Mouse (Mus musculus) cerebellum, adult 9-10 months (tissue): ENCODE results near the gene Rad9b.

Experiments
- DNase-seq: peaks from one replicate; pipeline ENCODE4 v3.0.0; 2022

Rad9b gene

DNA sequence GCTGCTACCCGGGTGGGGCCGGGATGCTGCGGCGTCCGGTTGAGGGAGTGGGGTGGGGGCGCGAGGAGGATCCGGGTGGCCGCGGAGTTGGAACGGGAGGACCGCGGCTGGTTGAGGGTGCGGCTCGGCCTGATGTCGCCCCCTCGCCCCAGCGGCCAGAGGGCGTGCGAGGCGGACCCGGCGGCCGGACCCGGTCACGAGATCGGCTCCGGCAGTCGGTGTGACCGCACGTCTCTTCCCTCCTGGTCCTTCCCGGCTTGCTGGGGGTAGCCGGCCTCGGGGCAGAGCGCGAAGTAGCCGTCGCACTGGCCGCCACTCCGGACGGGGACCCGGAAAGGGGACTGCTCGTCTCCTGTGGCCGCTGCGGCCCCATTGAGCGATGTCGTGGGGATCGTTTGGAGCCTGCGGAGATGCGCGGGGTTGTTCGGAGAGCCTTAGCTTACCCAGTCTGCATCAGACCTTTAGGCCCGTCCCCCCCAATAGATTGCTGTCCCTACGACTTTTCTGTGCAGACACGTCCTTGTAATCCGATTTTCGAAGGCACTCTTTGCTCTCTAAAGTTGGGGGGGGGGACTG, 547 bp upstream of the Rad9b start:
- no peak for DNase-seq

DNA sequence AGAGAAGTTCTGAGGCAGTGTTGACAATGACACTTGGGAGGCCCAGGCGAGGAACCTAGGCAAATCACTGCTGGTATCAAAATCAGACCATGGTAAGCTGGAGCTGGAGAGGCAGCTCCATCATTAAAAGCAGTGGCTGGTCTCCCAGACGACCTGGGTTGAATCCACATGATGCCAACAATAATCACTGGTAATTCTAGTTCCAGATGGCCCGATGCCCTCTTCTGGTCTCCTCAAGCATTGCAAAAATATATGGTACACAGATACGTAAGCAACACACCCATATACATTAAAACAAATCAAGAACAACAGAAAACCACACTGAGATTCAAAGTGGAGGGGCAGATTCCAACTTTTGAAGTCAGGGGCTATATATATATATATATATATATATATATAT, 8.3 kb downstream of the Rad9b start:
- DNase-seq: no peak

DNA sequence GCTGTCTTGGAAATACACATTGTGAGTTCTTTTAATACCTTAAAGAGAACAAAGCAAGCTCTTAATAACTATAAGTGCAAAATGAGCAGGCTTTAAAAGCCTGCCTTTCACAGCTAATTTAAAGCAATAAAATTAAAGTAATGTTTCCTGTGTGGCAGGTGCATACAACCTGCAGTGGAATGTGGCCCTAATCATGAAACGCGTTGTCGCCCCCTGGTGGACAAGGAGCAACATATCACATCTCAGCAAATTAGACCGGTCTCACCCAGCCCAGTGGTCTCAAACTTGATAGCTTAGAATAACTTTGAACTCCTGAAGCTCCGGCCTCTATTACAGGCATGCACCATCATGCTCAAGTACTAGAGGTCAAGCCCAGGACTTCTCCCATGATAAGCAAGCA, 9.8 kb downstream of the Rad9b start:
- peak; percentile 81 for DNase-seq

DNA sequence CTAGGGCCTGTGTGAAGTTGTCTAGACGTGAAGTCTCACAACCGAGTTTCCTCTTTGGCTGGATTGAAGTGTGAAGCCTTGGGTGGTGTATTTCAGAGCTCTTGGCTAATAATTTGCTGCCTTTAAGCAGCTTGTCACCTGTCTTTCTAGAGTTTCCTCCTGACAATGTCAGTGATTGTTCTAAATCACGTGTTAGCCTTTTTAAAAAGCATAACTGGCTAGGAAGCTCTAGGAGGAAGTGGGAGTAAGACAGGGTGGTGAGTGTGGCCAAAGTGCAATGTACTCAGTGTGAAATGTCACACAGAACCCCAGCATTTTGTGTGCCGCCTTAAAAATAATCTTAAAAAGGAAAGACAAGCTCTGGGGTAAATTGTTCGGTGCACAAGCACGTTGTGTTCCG, 10.3 kb downstream of the Rad9b start:
- no peak for DNase-seq

DNA sequence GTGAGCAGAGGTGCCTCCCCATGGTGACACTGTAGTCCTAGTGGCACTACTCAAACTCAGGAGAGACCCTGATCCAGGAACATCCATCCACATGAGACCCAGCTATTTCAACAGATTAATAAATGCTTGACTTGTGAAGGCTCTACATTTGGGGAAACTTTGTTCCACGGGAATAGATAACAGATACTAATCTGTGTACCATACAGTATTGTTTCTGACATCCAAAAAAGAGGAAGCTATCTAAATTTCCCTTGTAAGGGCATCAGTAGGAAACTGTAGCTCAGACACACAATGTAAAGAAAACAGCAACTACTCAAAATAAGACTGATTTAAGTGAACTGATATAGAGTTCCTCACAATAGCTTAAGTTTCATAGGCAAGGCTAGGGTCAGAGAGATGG, 11.2 kb downstream of the Rad9b start:
- DNase-seq: no peak

DNA sequence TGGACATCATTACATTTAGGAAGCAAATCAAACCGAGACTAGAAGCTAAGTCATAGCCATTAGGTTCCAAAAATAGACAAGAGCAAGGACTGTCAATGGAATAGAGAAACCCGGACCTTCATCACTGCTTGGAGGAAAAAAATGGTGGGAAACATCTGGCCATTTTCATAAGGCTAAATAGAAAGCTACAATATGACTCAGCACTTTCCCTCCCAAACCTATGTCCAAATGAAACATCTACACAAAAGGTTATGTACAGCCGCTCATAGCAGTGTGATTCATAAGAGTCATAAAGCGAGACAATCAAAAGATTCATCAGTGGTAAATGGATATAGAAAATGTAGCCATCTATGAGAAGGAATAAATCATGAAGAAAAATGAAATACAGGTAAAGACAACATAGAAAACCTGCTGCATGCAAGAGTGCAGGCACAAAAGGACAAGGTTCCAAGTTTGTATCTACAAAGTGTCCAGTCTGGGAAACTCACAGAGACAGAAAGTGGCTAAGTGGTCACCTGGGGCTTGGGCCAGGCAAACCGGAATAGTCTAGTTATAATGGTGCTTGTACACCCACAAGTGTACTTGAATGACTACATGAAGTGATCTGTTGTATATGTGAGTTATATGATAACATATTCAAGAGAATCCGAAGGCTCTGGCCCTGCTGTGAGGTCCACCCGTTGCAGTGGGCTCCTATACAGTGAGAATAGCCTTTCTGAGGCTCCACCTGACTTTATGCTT, 17.3 kb downstream of the Rad9b start:
- DNase-seq: no peak

DNA sequence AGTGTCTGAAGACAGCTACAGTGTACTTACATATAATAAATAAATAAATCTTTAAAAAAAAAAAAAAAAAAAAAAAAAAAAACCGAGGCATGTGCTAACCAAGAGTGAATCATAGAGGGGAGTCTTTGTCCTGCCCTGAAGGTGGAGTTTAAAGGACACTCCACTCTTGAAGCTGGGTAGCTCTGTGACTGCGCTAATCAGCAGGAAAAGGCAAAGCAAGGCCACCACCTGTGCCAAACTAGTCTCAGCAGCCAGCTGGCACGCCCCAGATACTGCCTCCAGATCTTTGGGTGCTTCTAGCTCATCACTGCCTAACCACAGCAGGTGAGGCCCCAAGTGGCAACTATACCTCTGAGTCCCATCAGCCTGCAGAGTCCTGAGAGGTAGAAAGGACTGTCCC, 19.4 kb downstream of the Rad9b start:
- DNase-seq: no peak

DNA sequence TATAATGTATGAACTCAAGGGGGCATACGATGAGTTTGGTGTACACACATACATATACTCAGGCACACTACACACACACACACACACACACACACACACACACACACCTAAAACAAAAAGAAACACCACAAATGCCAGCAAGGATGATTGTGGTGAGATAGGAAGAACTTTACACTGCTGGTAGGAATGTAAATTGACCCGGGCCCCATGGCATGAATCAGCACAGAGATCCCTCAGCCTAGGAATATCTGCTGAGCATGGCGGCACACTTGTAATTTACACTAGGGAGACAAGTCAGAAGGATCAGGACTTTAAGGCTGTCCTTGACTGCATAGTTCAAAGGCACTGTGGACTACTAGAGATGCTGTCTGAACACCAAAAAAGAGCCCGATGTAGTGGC, 23.8 kb downstream of the Rad9b start:
- DNase-seq: no peak

DNA sequence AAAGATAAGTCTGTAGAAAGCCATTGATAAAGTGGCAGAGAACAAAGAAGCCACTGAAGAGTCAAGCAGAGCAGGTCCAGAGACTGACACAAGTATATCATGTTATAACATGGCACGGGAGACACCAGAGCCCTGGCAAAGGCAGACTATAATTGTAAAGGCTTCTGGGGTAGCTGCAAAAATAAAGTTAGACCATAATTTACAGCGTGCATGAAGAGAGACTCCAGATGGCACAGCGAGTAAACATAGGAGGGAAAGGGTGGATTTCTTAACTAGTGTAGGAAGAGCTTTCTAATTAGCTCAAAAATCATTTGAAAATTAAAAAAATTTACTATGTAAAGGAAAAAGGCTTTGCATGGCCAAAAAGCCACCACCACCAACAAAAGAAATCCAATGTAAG, 26.8 kb downstream of the Rad9b start:
- DNase-seq: no peak

DNA sequence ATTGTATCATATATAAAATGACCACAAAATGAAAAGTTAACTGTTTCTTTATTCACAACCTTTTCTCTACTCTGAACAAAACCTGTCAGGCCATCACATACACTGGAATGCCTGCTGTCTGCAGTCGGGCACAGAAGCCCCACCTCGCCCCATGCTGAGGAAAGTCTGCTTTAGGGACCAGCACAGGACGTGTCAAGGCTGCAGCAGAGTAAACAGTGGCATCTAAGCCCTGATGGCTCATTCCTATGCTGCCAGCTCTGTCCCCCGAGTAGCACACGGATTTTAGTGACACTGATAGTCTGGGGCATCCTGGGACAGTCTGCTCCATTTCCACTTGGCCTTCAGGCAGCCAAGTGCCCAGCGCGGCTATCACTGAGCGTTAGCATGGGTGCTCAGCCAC, 28.6 kb downstream of the Rad9b start:
- DNase-seq: no peak

DNA sequence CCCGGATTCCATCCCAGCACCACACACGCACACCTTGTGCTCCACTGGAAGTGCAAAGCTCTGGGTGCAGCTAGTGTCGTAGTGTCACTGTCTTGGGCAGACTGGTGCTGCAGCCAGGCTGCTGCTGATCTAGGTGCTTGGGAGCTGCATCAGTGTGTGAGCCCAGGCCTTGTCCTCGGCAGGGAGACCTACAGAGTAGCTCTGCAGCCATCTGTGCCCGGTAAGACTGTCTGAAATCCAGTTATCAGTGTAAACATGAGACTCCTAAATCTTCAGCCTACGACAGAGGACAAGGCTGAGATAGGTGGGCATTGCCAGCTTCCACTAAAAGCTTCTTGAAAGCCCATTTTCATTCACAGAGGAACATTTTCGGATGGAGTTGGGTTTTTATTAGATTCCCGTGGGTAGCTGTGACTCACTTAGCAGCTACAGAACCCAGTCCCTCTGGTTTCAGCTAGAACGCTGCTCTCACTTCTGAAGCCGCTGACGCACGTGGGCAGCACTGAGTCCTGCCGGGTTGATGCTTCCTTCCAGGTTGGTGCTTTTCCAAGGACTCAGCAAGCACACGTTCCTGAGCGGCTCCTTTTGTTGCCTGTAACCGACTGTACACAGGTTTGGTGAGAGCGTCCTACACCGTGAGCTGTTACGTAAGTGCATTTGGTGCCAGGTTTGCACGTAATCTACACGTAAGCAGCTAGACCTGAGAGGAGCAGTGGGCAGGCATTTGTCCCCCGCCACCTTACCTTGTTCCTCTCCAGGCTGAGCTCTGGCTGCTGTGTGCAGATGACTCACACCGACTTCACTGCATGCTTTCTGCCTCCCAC, 29.2 kb downstream of the Rad9b start:
- DNase-seq: peak; percentile 95

DNA sequence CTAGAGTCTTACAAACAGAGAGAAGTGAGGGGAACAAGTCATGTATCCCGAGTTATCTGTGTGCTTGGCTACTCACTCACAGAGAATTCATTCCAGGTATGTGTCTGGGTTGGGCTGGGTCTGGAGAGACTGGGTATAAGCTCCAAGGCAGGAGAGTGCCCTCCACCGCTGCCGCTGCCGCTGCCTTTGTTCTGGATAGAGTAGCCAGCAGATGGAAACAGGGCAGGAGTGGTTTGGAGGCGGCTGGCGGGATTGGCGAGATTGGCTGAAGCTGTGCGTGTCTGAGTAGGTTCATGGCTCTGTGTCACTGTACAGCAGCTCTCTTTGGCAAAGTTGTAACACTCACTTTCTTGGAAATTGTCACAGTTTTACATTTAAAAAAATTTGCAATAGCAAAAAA, 30.5 kb downstream of the Rad9b start:
- peak; percentile 25 for DNase-seq

DNA sequence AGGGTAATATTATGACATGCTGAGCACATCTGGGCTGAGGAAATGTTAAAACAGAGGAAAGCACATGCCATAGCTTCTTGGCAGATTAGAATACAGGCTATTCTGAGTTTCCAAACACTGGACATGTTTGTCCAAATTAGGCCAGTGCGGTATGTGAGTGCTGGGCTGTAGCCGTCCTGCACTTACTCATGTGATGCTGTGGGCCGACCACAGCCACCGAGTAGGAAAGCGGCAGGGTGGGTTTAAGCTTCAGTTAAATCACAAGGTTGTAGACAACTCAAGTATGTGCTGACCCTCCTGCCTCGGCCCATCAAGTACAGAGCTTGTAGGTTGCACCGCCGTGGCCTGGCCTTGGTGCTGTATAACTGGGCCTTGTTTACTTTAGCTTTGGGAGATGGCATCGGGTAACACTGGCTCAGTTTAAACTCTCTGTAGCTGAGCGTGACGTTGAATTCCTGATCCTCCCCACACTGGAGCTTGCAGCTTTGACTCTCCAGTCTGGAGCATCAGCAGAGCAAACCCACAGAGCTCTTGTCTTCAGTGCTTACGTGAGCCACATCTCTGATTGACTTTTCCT, 33.7 kb downstream of the Rad9b start:
- peak; percentile 18 for DNase-seq

DNA sequence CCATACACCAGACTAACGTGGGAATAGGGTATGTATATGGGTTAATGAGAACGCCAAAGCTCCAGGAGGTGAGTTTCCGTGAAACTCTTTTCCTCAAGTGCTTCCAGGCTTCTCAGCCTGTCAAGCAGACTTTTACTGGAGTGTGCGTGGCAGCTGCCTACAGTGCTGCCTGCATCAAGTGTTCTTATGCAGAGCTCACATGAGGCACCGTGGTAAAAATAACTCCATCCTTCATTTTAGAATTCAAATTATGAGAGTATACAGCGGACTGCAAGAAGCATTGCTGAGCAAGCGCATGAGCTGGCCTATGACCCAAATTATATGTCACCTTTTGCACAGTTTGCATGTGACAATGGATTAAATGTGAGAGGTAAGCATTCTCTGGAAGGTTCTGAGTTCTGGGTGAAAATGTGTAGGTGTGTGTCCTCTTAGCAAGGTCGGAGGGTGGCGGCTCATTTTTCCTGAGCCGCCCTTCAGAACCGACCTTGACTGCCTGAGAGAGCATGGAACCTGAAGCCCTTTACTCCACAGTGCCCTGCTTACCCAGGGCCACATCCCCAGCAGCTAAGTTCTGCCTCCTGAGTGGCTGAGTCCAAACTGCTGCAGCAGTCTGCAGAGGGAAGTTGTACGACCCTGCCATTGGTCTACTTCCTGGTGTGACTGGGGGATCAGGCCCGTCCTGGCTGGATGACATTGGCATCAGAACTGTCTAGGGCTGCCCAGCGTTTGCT, 34.4 kb downstream of the Rad9b start:
- peak; percentile 23 for DNase-seq

DNA sequence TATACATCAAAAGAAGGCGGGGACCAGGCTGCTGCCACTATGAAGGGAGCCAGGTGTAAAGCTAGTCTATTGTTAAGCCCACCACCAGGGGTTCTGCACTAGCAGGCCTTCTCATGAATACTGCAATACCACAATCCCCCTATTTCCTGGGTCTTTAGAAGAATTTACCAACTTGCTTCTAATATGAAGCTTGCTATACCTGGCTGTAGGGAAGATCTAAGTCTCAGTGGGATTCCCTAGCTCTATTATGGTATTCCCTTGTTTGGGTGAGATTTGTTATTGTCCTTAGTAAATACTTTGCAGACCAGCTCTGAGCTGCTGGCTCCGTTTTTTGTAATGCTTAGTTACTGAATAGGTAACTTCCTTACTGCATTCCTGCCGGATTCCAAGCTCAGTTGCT, 35.1 kb downstream of the Rad9b start:
- DNase-seq: peak; percentile 25

DNA sequence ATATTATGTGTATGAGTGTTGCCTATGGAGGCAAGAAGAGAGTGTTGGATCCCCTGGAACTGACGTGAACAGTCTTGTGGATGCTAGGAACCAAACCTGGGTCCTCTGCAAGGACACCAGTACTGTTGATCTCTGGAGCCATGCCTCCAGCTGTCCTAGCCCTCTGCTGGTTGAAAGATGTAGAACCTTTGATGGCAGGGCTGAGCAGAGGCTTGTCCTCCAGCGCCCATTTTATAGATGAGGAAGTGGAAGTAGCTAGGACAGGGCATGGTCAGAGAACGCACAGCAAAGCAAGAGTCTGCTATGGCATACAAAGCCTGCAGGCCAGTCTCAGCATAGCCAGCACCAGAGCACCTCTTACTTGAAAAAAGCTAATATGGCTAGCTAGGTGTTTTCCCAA, 35.9 kb downstream of the Rad9b start:
- DNase-seq: peak; percentile 52

DNA sequence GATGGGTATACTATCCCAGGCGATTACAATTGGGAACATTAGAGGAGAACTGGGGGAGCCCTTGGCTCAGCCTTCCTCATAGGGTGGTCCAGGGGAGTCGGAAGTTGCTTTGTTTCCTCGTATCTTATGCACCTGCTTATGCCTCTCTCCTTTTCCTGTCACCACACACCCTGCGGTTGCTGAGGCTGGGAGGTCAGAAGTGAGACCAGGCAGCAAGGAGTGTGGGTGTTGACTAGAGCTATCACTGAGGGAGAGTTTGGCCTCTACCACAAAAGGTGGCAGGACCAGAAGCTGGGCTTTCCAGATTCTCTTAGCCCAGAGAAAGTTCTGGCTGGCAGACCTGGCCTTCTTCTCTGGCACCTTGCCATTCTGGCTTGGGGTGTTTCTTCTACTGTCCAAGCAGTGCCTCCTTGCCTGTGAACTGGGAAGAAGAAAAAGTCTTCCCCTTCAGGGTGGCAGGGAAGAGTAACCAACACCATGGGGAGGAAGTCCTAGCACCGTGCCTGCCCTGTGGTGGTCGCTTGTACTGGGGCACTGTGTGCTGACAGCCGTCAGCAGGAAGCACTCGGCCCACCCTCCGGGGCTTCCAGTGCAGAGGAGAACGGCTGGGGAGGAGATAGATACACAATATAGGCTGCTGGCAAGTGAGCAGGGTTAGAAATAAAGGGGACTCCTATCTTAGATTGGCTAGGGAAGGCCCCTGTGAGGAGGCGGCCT, 36.5 kb downstream of the Rad9b start:
- DNase-seq: peak; percentile 69

DNA sequence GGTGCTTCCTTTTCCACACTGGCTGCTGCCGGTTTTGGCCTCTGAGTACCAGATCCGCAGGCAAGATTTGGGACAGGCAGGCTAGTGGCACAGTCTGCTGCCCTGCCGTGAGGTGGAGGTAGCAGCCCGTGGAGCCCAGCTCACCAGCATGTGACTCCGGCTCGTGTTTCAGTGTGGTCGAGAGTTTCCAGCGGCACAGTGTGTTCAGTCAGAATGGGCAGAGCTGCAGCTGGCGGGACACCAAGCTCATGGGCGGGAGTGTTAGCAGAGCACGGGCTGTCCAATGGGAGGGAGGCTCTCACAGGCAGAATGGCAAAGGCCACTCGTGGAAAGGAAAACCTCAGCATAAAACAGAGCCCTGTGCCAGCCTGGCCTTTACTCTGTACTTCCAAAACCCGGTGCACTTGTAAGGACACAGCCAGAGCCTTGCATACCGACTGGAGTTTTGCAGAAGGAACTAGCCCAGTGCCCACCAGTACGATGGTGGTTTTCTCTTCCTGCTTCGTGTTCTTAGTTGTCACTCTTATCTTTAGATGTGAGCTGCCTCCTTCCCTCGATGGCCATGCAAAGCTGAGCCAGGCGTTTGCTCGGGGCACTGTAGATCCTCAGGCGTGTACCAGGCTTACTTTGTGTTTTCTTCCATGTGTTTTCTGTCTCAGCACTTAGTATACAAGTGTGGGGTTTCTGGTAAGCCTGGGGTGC, 38.9 kb downstream of the Rad9b start:
- peak; percentile 95 for DNase-seq

DNA sequence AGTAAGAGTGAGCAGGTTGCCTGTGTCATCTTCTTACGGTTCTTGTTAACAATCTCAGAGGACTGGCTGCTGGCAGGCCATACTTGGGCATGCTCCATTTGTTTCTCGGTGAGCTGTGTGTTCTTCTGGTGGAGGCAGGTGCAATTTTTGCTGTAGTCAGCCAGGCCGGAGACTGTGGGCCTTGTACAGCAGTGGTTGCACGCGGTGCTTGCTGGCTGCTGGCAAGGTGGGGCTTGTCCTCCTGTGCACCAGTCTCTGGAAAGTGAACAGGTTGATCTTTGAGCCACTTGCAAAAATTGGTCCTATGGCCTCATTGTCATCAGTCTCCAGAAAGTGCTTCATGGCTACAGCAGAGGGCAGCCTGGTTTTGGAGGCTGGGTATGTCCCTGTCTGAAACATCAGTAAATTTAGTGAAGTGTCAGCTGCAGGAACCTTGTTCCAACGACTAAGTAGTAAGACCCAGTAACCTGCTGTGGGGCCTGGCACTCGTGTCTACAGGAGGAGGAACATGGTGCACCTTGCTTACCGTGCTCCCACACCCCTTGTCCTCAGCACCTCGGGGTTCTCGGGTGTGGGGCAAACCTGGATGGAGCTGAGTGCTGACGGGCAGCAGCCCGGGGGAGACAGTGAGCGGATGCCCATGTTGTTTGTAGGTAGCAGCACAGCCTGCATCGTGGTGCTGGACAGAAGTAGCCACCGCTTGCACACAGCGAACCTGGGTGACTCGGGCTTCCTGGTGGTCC, 40.9 kb downstream of the Rad9b start:
- DNase-seq: no peak

DNA sequence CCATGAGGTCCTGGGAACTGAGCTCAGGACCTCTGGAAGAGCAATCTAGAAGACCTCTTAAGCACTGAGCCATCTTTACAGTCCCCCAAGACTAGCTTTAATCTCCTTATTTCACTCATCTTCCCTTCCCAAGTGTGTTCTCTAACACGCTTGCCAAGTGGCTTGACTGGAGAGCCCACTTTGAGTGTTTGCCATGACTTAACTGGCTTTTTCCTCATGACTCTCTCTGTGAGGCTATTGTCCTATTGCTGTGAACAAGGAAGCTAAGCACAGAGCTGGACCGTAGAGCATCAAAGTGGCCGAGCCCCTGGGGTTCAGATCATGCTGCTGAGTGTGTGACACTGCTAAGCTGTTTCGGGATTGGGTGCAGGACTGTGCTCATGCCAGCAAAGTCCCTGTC, 41.7 kb downstream of the Rad9b start:
- no peak for DNase-seq

DNA sequence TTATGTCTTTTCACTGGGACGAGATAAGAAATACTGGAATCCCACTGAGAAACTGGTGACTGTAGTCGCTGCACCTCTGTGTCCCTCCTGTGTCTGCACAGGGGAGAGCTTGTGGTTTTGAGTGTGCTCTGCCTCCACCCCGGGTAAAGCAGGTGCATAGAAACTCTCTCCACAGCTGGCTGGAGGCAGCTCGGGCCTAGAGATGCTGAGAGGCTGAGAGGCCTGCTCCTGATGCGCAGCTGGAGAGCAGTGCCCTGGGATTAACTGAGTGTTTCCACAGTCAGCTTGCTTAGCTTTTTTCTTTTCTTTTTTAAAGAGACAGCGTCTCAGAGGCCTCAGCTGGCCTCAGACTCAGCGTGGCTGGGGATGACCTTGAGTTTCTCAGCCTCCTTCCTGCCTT, 42.3 kb downstream of the Rad9b start:
- DNase-seq: no peak
